18 mouse cellular contexts compared by ENCODE assay signal in the genomic region with DNA sequence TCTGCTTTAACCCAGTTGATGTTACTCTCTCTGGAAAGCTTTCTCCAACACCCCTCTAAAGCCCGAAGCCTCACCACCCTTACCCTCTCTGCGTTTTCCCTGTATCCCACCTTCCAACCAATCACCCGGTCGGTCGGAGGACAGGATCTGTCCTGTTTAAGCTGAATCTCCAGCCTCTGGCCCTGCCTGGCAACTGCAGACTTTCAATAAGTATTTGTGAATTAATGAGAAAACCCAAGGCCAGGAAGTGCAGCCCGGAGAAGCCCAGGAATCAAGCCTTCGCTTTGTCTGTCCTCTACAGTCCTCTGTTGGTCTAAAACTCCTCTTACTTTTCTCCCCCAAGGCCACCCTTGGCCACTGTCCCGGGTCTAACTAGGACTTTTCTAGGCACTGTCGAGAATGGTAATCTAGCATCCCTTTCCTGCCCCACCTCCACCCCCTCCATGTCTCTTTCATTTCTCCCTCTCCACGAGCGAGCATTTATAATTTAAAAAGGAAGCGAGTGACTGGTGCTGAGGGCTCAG. TPM values are rescaled to one million over a fixed set of nuclear protein-coding genes. Genes with fewer than 3 reads are reported as not detected.
DNase-seq lines count a peak whose midpoint lies in the region; ATAC-seq and TF ChIP-seq lines count a peak whose summit lies in the region.
"Had no signal": no experiment of that assay in that cellular context is flagged by ENCODE, and none has a peak within 500 bp of the region (broad histone marks: within the 10 kb centered on the region; RNA-seq: fewer than 3 reads in every experiment).

No protein-coding gene starts in this region.

- peak; percentile 54; the same call in 1 of the 2 replicates for ATAC-seq in embryonic facial prominence, embryonic 15.5 days (ENCODE audit: insufficient number of reproducible peaks, low FRiP score, low TSS enrichment, low read depth)
- no peak for ATAC-seq in heart, postnatal 0 days (ENCODE audit: insufficient read depth, low read depth)
- ATAC-seq in midbrain, postnatal 0 days (ENCODE audit: low FRiP score) = peak; percentile 65
- no peak for ATAC-seq in midbrain, embryonic 11.5 days (ENCODE audit: low FRiP score)
- ATAC-seq: intestine, embryonic 16.5 days; lung, postnatal 0 days; midbrain, embryonic 15.5 days had no signal

- no peak for TF ChIP-seq EP300 in heart, postnatal 0 days (IDR thresholded peaks at IDR 0.05; ENCODE audit: low read depth)
- no peak for TF ChIP-seq EP300 in heart, adult 2 months (IDR thresholded peaks at IDR 0.05; ENCODE audit: insufficient read depth, low read depth, low read length)

- no peak overlapping the region for H3K4me3 ChIP-seq in embryonic facial prominence, embryonic 15.5 days (replicated peaks)
- H3K4me3 ChIP-seq in embryonic facial prominence, embryonic 10.5 days = no peak overlapping the region
- no peak overlapping the region for H3K4me3 ChIP-seq in heart, postnatal 0 days (ENCODE audit: low read depth, low read length)
- no peak overlapping the region for H3K4me3 ChIP-seq in heart, adult 2 months
- H3K4me3 ChIP-seq in midbrain, postnatal 0 days (ENCODE audit: low read depth, low read length) = no peak overlapping the region
- no peak overlapping the region for H3K4me3 ChIP-seq in midbrain, embryonic 11.5 days (ENCODE audit: low read depth, low read length)
- H3K4me3 ChIP-seq: forebrain, embryonic 12.5 days; kidney, embryonic 15.5 days; limb, embryonic 12.5 days; liver, embryonic 15.5 days; midbrain, embryonic 15.5 days had no signal

- H3K4me1 ChIP-seq in embryonic facial prominence, embryonic 15.5 days = peaks cover 4% of the 10 kb centered on the region; the same call in 1 of the 2 replicates
- H3K4me1 ChIP-seq in embryonic facial prominence, embryonic 10.5 days = no peaks in the 10 kb centered on the region
- peaks cover 4% of the 10 kb centered on the region; the same call in 1 of the 2 replicates for H3K4me1 ChIP-seq in heart, postnatal 0 days (ENCODE audit: control insufficient read depth, insufficient read depth)
- no peaks in the 10 kb centered on the region for H3K4me1 ChIP-seq in heart, adult 2 months (ENCODE audit: control insufficient read depth, insufficient read depth, low read length)
- no peaks in the 10 kb centered on the region for H3K4me1 ChIP-seq in midbrain, postnatal 0 days (ENCODE audit: insufficient read depth, low read length)
- no peaks in the 10 kb centered on the region for H3K4me1 ChIP-seq in midbrain, embryonic 11.5 days (ENCODE audit: control insufficient read depth, insufficient read depth, low read length)
- H3K4me1 ChIP-seq: forebrain, embryonic 12.5 days; midbrain, embryonic 15.5 days had no signal

- H3K9ac ChIP-seq in embryonic facial prominence, embryonic 15.5 days = no peak overlapping the region
- H3K9ac ChIP-seq in heart, postnatal 0 days (replicated peaks; ENCODE audit: low read depth, low read length) = no peak overlapping the region
- no peak overlapping the region for H3K9ac ChIP-seq in heart, adult 2 months (ENCODE audit: low read depth, low read length)
- no peak overlapping the region for H3K9ac ChIP-seq in midbrain, postnatal 0 days (replicated peaks; ENCODE audit: low read length, poor library complexity, severe bottlenecking)
- no peak overlapping the region for H3K9ac ChIP-seq in midbrain, embryonic 11.5 days (ENCODE audit: low read length)
- H3K9ac ChIP-seq: forebrain, embryonic 12.5 days; kidney, embryonic 15.5 days; limb, embryonic 12.5 days; liver, embryonic 15.5 days; midbrain, embryonic 15.5 days had no signal

- no peaks in the 10 kb centered on the region for H3K79me2 ChIP-seq in heart, adult 2 months (replicated peaks; ENCODE audit: control insufficient read depth, insufficient read depth, low read length)

- no peak for TF ChIP-seq CTCF in heart, postnatal 0 days (IDR thresholded peaks at IDR 0.05; ENCODE audit: low read depth)
- no peak for TF ChIP-seq CTCF in heart, adult 2 months (IDR thresholded peaks at IDR 0.05)
- no peak for TF ChIP-seq CTCF in midbrain, postnatal 0 days (IDR thresholded peaks at IDR 0.05)

- no peak overlapping the region for H3K4me2 ChIP-seq in embryonic facial prominence, embryonic 15.5 days (replicated peaks)
- H3K4me2 ChIP-seq in heart, postnatal 0 days (ENCODE audit: low read depth, low read length) = no peak overlapping the region; the same call in 1 of the 2 replicates
- no peak overlapping the region for H3K4me2 ChIP-seq in midbrain, postnatal 0 days (ENCODE audit: low read depth, low read length, poor library complexity, severe bottlenecking)
- H3K4me2 ChIP-seq in midbrain, embryonic 11.5 days = no peak overlapping the region
- H3K4me2 ChIP-seq: forebrain, embryonic 12.5 days; kidney, embryonic 15.5 days; limb, embryonic 12.5 days; liver, embryonic 15.5 days; midbrain, embryonic 15.5 days had no signal

- TF ChIP-seq POLR2A in heart, adult 2 months (IDR thresholded peaks at IDR 0.05; ENCODE audit: insufficient read depth, low read depth, low read length) = no peak

- intact Hi-C loops in heart, adult 2 months (cut with DNase I) = no loop called here

- H3K9me3 ChIP-seq in embryonic facial prominence, embryonic 15.5 days (replicated peaks) = no peaks in the 10 kb centered on the region
- no peaks in the 10 kb centered on the region for H3K9me3 ChIP-seq in embryonic facial prominence, embryonic 10.5 days
- no peaks in the 10 kb centered on the region for H3K9me3 ChIP-seq in heart, postnatal 0 days (replicated peaks; ENCODE audit: control insufficient read depth, low read length)
- no peaks in the 10 kb centered on the region for H3K9me3 ChIP-seq in midbrain, postnatal 0 days (ENCODE audit: low read length)
- no peaks in the 10 kb centered on the region for H3K9me3 ChIP-seq in midbrain, embryonic 11.5 days (ENCODE audit: control insufficient read depth, low read length)
- H3K9me3 ChIP-seq: forebrain, embryonic 12.5 days; kidney, embryonic 15.5 days; limb, embryonic 12.5 days; liver, embryonic 15.5 days; midbrain, embryonic 15.5 days had no signal

- no peak overlapping the region for H3K27ac ChIP-seq in embryonic facial prominence, embryonic 15.5 days (replicated peaks)
- H3K27ac ChIP-seq in embryonic facial prominence, embryonic 10.5 days (replicated peaks) = no peak overlapping the region
- peak overlapping the region; percentile 23; the same call in 1 of the 2 replicates for H3K27ac ChIP-seq in heart, postnatal 0 days (ENCODE audit: low read depth)
- no peak overlapping the region for H3K27ac ChIP-seq in heart, adult 2 months
- H3K27ac ChIP-seq in midbrain, postnatal 0 days (ENCODE audit: low read depth, low read length) = no peak overlapping the region; the same call in 1 of the 2 replicates
- no peak overlapping the region for H3K27ac ChIP-seq in midbrain, embryonic 11.5 days (ENCODE audit: low read depth, low read length)
- H3K27ac ChIP-seq: forebrain, embryonic 12.5 days; kidney, embryonic 15.5 days; limb, embryonic 12.5 days; liver, embryonic 15.5 days; midbrain, embryonic 15.5 days had no signal

- no peaks in the 10 kb centered on the region for H3K36me3 ChIP-seq in embryonic facial prominence, embryonic 15.5 days
- no peaks in the 10 kb centered on the region for H3K36me3 ChIP-seq in embryonic facial prominence, embryonic 10.5 days (replicated peaks)
- no peaks in the 10 kb centered on the region for H3K36me3 ChIP-seq in heart, postnatal 0 days (replicated peaks; ENCODE audit: control insufficient read depth, insufficient read depth, low read length)
- H3K36me3 ChIP-seq in heart, adult 2 months (ENCODE audit: control insufficient read depth, insufficient read depth, low read length) = no peaks in the 10 kb centered on the region
- no peaks in the 10 kb centered on the region for H3K36me3 ChIP-seq in midbrain, postnatal 0 days (ENCODE audit: insufficient read depth, low read length)
- H3K36me3 ChIP-seq in midbrain, embryonic 11.5 days (ENCODE audit: control insufficient read depth, insufficient read depth, low read length) = no peaks in the 10 kb centered on the region
- H3K36me3 ChIP-seq: forebrain, embryonic 12.5 days; kidney, embryonic 15.5 days; limb, embryonic 12.5 days; liver, embryonic 15.5 days; midbrain, embryonic 15.5 days had no signal

- 55% methylated on average over 12 of the region's 12 CpGs for WGBS in embryonic facial prominence, embryonic 15.5 days
- 72% methylated on average over 12 of the region's 12 CpGs for WGBS in embryonic facial prominence, embryonic 10.5 days
- WGBS in heart, postnatal 0 days = 56% methylated on average over 12 of the region's 12 CpGs
- WGBS in heart, adult 2 months = 43% methylated on average over 12 of the region's 12 CpGs
- WGBS in midbrain, postnatal 0 days = 57% methylated on average over 12 of the region's 12 CpGs
- WGBS in midbrain, embryonic 11.5 days = 73% methylated on average over 12 of the region's 12 CpGs

- no peak for DNase-seq in embryonic facial prominence, embryonic 10.5 days (ENCODE audit: low spot score)
- no peak for DNase-seq in heart, postnatal 0 days (ENCODE audit: low spot score)
- DNase-seq in heart, adult 2 months = no peak
- peak; percentile 46 for DNase-seq in midbrain, postnatal 0 days (ENCODE audit: low spot score)
- DNase-seq in midbrain, embryonic 11.5 days (ENCODE audit: low spot score, missing footprints) = no peak
- DNase-seq in adrenal gland, postnatal 14 days = peak; percentile 65
- no peak for DNase-seq in gastrocnemius, postnatal 4 days (ENCODE audit: low spot score in 2 of 2)
- DNase-seq: B cell, adult 2 months; cerebellum, adult 2 months; thymus, postnatal 25 days had no signal

- no peaks in the 10 kb centered on the region for H3K27me3 ChIP-seq in embryonic facial prominence, embryonic 15.5 days
- no peaks in the 10 kb centered on the region for H3K27me3 ChIP-seq in embryonic facial prominence, embryonic 10.5 days (replicated peaks; ENCODE audit: low read depth, poor library complexity, severe bottlenecking)
- H3K27me3 ChIP-seq in heart, postnatal 0 days (ENCODE audit: control insufficient read depth, insufficient read depth, low read length) = no peaks in the 10 kb centered on the region
- H3K27me3 ChIP-seq in heart, adult 2 months (ENCODE audit: control insufficient read depth, insufficient read depth, low read length) = no peaks in the 10 kb centered on the region
- no peaks in the 10 kb centered on the region for H3K27me3 ChIP-seq in midbrain, postnatal 0 days (ENCODE audit: insufficient read depth, low read length)
- H3K27me3 ChIP-seq in midbrain, embryonic 11.5 days (ENCODE audit: control insufficient read depth, insufficient read depth, low read length) = no peaks in the 10 kb centered on the region
- H3K27me3 ChIP-seq: forebrain, embryonic 12.5 days; kidney, embryonic 15.5 days; limb, embryonic 12.5 days; midbrain, embryonic 15.5 days had no signal

RNA-seq across cellular contexts. Expression of a gene that starts 41.4 kb away (rescaled TPM):
- polyA plus RNA-seq in embryonic facial prominence, embryonic 15.5 days (2015; fragmentation: Nextera tagmentation; extraction: Ambion mirVana) = 24.8 and 33.1 TPM in 2 replicates
- polyA plus RNA-seq in embryonic facial prominence, embryonic 10.5 days (2016; fragmentation: Nextera tagmentation; extraction: Ambion mirVana) = 15.8 and 15.9 TPM in 2 replicates
- 60.2 and 66.1 TPM in 2 replicates for total RNA-seq in heart, postnatal 0 days (2014; rRNA removed; ENCODE audit: low replicate concordance)
- 8.2 and 8.8 TPM in 2 replicates for polyA plus RNA-seq in heart, postnatal 0 days (2015; fragmentation: Nextera tagmentation; extraction: Ambion mirVana)
- total RNA-seq in heart, adult 2 months (2021) = 10 to 100 TPM; 38.1 to 39.7 TPM
- polyA plus RNA-seq in heart, adult 2 months (2012; rRNA removed) = 31.5 and 45.1 TPM in 2 replicates
- total RNA-seq in midbrain, postnatal 0 days (2014; rRNA removed) = 39.2 and 43.0 TPM in 2 replicates
- 7.9 and 9.5 TPM in 2 replicates for polyA plus RNA-seq in midbrain, postnatal 0 days (2015; fragmentation: Nextera tagmentation; extraction: Ambion mirVana)
- polyA plus RNA-seq in midbrain, embryonic 11.5 days (2014; fragmentation: Nextera tagmentation; extraction: Ambion mirVana) = 24.2 and 27.1 TPM in 2 replicates
- total RNA-seq in adrenal gland, postnatal 14 days (2021) = 54.6 and 56.0 TPM in 2 replicates
- total RNA-seq in gastrocnemius, postnatal 4 days (2021) = 10 to 100 TPM; 60.0 to 60.5 TPM

Comparison
In these comparisons a context has a peak if more than half of its experiments do, and no peak if none do; other contexts are left out.
1. ATAC-seq: peak in embryonic facial prominence, embryonic 15.5 days (single experiment) and midbrain, postnatal 0 days (single experiment); none in heart, postnatal 0 days (single experiment) and midbrain, embryonic 11.5 days (single experiment).
2. DNase-seq: peak in midbrain, postnatal 0 days (single experiment) and adrenal gland, postnatal 14 days (single experiment); none in embryonic facial prominence, embryonic 10.5 days (single experiment), heart, postnatal 0 days (single experiment), heart, adult 2 months (0 of 2), midbrain, embryonic 11.5 days (single experiment) and gastrocnemius, postnatal 4 days (0 of 2).